Mouse (Mus musculus): ENCODE measurements around the gene Kdm6b. TPM values are rescaled to one million over a fixed set of nuclear protein-coding genes. Genes with fewer than 3 reads are reported as not detected.
A peak's percentile ranks its signal among the peaks of the same experiment; 100 is the strongest.

The Kdm6b gene
- polyA plus RNA-seq, 1 experiment from 2014 or later: 17.6 TPM

DNA sequence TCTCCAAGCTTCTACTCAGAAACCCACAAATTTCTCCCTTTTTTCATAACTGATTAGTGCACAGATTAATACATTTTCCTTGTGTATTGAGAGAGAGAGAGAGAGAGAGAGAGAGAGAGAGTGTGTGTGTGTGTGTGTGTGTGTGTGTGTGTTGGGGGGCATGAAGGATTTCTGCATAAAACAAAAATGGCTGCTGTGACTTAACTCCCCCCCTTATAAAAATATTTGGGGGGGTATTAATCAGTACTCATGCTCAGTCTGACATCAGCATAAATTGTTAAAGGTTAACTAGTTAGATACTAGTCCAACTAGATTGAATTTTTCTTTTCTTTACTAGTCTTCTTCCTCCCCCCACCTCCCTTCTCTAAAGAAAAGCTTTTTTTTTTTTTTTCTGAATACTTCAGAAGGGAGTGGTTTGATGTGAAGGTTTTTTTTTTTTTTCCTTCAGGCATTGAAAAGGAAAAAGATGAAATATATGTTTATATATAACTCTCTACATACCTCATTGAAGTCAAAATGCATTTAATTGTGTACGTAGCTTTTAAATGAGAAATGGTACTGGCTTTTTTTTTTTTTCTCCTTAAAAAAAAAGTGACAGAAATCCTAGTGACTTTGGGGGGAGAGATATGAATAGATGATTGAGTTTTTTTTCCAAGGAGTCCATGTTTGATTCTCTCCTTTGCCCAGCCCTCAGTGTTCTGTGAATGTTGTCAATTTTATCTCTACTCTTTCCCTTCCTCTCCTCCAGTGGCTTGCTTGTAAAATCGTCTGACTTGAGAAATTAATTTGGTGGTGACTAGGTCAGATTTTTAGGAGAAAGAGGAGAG is 43.3 kb downstream of the Kdm6b start:
- no peak for ATAC-seq
- H3K9me3 ChIP-seq (ENCODE audit: control insufficient read depth, low read length): no peaks in the 10 kb centered on the region
- H3K27me3 ChIP-seq (replicated peaks; ENCODE audit: control insufficient read depth, insufficient read depth, low read length): no peaks in the 10 kb centered on the region
- H3K9ac ChIP-seq (ENCODE audit: low read depth, low read length): peak overlapping the region; percentile 99
- 22% methylated on average over 2 of the region's 2 CpGs for WGBS
- H3K4me3 ChIP-seq (ENCODE audit: low read length): peak overlapping the region; percentile 81
- H3K4me1 ChIP-seq (ENCODE audit: control insufficient read depth, insufficient read depth, low read length): peaks cover 41% of the 10 kb centered on the region
- H3K4me2 ChIP-seq (ENCODE audit: low read depth, low read length): peak overlapping the region; percentile 95; the same call in 1 of the 2 replicates
- no peaks in the 10 kb centered on the region; the same call in 1 of the 2 replicates for H3K36me3 ChIP-seq (ENCODE audit: control insufficient read depth, insufficient read depth, low read length)
- H3K27ac ChIP-seq (ENCODE audit: low read length): peak overlapping the region; percentile 99

DNA sequence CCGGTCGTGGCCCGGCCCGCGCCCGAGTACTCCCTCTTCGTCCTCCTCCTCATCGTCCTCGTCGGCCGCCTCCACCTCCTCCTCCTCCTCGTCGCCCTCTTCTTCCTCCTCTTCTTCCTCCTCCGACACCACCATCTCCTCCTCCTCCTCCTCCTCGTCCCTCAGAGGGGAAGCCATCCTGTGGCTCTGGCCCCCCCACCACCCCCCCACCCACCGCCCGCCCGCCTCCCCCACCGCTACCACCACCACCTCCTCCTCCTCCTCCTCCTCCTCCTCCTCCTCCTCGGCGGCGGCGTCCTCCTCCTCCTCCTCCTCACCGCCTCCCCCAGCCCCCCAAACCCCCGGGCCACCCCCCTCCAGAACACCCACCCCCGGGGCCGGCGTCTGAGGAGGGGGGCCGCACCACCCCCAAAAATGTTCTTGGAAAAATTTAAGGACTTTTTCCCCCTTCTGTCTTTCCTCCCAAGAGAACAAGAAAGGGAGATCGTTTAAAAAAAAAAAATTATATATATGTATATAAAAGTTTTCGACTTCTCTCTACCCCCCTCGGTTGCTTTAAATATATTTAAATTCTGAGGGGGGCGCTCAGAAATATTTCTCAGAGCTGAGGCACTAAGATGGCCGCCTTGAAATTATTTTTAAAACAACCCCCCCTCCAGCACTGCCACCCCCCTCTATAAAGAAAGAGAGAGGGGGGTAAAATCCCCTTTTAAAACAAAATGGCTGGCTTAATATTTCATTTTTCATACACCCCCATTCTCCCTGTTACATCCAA is 44.1 kb downstream of the Kdm6b start, which contains the start of gene Chd3:
Gene Chd3 (minus strand): TSS at position 192 of the 775 bp plus-strand sequence.
- Histone ChIP-seq H3K36me3 (ENCODE audit: control insufficient read depth, insufficient read depth, low read length) (no peaks in the 10 kb centered on the region; the same call in 1 of the 2 replicates), H3K27ac (ENCODE audit: low read length) (peak within 1 kb of the TSS; percentile 99), H3K4me2 (ENCODE audit: low read depth, low read length) (peak within 1 kb of the TSS; percentile 95), H3K9me3 (ENCODE audit: control insufficient read depth, low read length) (no peaks in the 10 kb centered on the region), H3K9ac (ENCODE audit: low read depth, low read length) (peak within 1 kb of the TSS; percentile 99), H3K4me1 (ENCODE audit: control insufficient read depth, insufficient read depth, low read length) (peaks cover 49% of the 10 kb centered on the region), H3K27me3 (replicated peaks; ENCODE audit: control insufficient read depth, insufficient read depth, low read length) (no peaks in the 10 kb centered on the region), H3K4me3 (ENCODE audit: low read length) (peak within 1 kb of the TSS; percentile 81)
- WGBS: under 1% methylated on average over 20 of the region's 34 CpGs
- ATAC-seq: no peak

DNA sequence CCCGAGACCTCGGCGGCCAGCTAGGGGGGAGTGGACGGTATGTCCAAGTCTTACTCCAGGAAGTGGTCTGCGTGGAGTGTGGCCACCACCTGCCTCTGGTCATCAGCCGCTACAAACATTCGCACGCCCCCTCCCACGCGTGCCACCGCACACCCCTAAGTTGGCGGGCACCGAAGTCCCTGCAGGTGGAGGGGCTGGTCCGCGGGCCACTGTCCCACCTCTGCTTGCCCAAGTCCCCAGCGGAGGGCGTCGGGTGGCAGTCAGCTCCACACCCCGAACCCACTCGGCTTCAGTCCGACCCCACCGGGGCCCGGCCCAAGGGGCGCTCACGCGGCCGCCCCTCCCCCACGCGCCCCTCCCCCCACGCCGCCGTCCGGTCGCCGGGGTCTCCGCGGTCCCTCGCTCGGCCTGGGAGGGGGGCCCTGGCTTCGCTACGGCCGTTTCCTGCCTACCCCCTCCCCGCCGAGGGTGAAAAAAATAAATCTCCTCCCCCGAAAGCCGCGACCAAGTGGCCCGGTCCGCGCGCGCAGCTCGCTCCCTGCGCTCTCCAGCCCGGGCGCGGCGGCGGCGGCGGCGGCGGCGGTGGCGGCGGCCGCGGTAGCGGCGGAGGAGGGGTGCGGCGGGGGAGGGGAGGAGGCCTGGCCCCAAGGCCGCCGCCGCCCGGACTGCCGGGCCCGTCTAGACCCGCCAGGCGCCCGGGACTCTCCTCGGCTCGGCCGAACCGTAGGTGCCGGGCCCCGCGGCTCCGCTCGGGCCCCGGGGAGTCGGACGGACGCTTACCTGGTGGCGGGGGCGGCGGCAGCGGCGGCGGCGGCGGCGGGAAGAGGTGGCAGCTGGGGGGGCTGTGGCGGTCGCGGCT is 44.9 kb downstream of the Kdm6b start:
- no peak for ATAC-seq

DNA sequence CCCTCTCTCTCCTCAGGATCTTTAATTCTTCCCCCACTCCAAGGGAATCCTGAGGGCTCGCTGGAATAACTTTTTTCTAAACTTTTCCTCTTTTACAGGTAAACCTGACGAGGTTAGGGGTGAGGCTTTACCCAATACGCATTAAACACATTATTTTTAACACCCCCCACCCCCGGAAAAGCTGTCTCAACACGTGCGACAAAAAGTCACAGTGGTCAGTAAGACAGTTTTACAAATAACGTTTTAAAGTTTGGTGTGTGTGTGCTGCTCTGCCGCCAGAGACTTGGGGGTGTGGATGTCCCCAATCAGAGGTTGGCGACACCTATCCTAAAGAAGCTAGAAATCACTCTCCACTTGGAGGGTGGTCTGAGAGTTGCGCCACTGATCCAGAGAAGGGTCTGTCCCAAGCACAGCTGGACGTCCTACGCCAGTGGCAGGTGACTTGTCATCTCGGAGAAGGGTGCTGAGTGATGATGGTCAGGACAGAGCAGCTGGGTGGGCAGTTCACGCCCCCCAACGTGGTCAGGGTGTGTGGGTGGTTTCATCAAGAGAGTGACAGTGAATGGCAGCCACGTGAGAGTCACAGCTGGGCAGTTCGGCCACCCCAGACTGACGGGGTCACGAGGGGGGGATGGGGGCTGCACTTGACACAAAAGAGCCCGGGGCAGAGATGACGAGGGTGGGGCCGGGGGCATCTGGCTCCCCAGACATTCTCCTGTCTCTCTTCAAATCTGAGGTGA is 45.7 kb downstream of the Kdm6b start:
- Histone ChIP-seq H3K4me3 (ENCODE audit: low read length) (peak overlapping the region; percentile 81), H3K4me2 (ENCODE audit: low read depth, low read length) (peak overlapping the region; percentile 95), H3K9me3 (ENCODE audit: control insufficient read depth, low read length) (no peaks in the 10 kb centered on the region), H3K9ac (ENCODE audit: low read depth, low read length) (peak overlapping the region; percentile 99), H3K27me3 (replicated peaks; ENCODE audit: control insufficient read depth, insufficient read depth, low read length) (no peaks in the 10 kb centered on the region), H3K4me1 (ENCODE audit: control insufficient read depth, insufficient read depth, low read length) (peaks cover 51% of the 10 kb centered on the region), H3K27ac (ENCODE audit: low read length) (peak overlapping the region; percentile 99), H3K36me3 (ENCODE audit: control insufficient read depth, insufficient read depth, low read length) (peaks cover 6% of the 10 kb centered on the region; the same call in 1 of the 2 replicates)
- no peak for ATAC-seq
- WGBS: 2% methylated on average over 22 of the region's 22 CpGs

More for the DNA sequence above, 44.9 kb downstream of the Kdm6b start:
- H3K27me3 ChIP-seq (replicated peaks; ENCODE audit: control insufficient read depth, insufficient read depth, low read length): no peaks in the 10 kb centered on the region
- H3K9ac ChIP-seq (ENCODE audit: low read depth, low read length): peak overlapping the region; percentile 99
- H3K4me2 ChIP-seq (ENCODE audit: low read depth, low read length): peak overlapping the region; percentile 95
- H3K36me3 ChIP-seq (ENCODE audit: control insufficient read depth, insufficient read depth, low read length): peaks cover 1% of the 10 kb centered on the region
- H3K4me1 ChIP-seq (ENCODE audit: control insufficient read depth, insufficient read depth, low read length): peaks cover 57% of the 10 kb centered on the region
- H3K4me3 ChIP-seq (ENCODE audit: low read length): peak overlapping the region; percentile 81
- WGBS: under 1% methylated on average over 55 of the region's 106 CpGs
- H3K9me3 ChIP-seq (ENCODE audit: control insufficient read depth, low read length): no peaks in the 10 kb centered on the region
- peak overlapping the region; percentile 99 for H3K27ac ChIP-seq (ENCODE audit: low read length)

DNA sequence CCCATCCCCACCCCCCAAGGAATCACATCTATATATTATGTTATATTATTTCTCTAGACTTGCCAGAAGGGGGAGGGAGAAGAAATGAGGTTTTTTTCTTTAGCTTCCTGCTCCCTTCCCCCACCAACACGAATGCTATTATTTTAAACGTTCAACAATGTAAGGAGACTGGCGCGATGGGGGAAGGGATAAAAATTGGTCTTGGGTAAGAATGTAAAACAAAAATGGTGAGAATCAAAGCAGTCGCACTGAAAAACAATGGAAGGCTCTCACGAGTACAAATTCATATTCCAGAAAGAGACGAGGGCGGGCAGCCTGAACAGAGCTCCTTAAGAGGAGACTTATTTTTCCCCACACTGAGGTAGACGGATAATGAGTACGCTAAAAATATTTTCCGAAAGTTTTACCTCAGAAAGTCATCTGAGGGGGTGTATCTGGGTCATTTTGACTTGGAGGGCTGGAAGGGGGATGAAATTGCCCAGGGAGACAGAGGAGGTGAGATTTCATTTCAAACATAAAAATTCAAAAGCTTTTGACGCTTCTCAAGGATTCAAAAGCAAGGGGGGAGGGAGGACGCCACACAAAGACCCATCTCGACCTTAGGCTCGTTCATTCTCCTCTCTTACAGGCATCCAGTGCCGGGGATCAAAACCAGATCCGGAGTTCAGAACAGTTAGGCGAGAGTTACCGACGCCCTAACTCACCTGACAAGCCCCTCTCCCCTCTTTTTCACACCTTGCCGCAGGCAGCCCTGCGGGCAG is 46.4 kb downstream of the Kdm6b start:
- no peaks in the 10 kb centered on the region for H3K27me3 ChIP-seq (replicated peaks; ENCODE audit: control insufficient read depth, insufficient read depth, low read length)
- 0% methylated on average over 22 of the region's 22 CpGs for WGBS
- H3K9ac ChIP-seq (ENCODE audit: low read depth, low read length): peak overlapping the region; percentile 99
- peak overlapping the region; percentile 95 for H3K4me2 ChIP-seq (ENCODE audit: low read depth, low read length)
- H3K4me1 ChIP-seq (ENCODE audit: control insufficient read depth, insufficient read depth, low read length): peaks cover 44% of the 10 kb centered on the region
- H3K4me3 ChIP-seq (ENCODE audit: low read length): peak overlapping the region; percentile 81
- no peak for ATAC-seq
- H3K27ac ChIP-seq (ENCODE audit: low read length): peak overlapping the region; percentile 99
- H3K9me3 ChIP-seq (ENCODE audit: control insufficient read depth, low read length): no peaks in the 10 kb centered on the region
- H3K36me3 ChIP-seq (ENCODE audit: control insufficient read depth, insufficient read depth, low read length): peaks cover 6% of the 10 kb centered on the region; the same call in 1 of the 2 replicates

DNA sequence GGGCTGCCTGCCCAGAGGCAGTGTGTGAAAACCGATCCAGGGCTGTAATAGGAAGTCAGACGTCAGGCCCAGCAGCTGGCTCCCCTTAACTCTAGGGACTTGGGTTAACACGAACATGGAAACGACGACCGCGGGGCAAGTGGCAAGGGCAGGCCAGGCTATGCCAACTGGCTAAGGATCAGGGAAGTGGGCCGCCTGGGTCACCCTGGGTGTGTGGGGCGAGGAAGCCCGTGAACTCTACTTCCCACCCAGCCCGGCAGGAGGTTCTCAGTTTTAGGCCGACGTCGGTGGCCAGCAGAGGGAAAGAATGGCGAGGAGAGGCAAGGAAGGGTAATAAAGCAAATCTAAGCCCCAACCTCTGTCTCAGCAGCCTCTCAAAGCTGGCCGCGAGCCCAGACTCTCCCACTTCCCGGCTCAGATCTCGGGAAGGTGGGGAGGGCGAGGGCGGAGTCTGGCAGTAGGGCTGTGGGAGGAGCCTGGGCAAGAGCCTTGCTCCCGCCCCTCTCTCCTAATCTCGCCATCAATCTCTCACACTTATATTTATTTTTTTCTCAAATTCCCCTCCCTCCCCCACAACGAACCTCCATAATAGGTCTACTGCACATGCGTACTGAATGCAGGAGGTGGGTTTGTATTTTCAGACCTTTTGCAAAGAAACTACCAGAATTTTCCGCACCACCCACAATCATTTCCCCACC is 47.2 kb downstream of the Kdm6b start:
- Histone ChIP-seq H3K27ac (ENCODE audit: low read length) (peak overlapping the region; percentile 99), H3K4me1 (ENCODE audit: control insufficient read depth, insufficient read depth, low read length) (peaks cover 37% of the 10 kb centered on the region), H3K9me3 (ENCODE audit: control insufficient read depth, low read length) (no peaks in the 10 kb centered on the region), H3K4me2 (ENCODE audit: low read depth, low read length) (peak overlapping the region; percentile 95), H3K9ac (ENCODE audit: low read depth, low read length) (peak overlapping the region; percentile 72), H3K27me3 (replicated peaks; ENCODE audit: control insufficient read depth, insufficient read depth, low read length) (no peaks in the 10 kb centered on the region), H3K36me3 (ENCODE audit: control insufficient read depth, insufficient read depth, low read length) (peaks cover 11% of the 10 kb centered on the region), H3K4me3 (ENCODE audit: low read length) (peak overlapping the region; percentile 81)
- peak; percentile 80 for ATAC-seq
- 0% methylated on average over 26 of the region's 26 CpGs for WGBS

DNA sequence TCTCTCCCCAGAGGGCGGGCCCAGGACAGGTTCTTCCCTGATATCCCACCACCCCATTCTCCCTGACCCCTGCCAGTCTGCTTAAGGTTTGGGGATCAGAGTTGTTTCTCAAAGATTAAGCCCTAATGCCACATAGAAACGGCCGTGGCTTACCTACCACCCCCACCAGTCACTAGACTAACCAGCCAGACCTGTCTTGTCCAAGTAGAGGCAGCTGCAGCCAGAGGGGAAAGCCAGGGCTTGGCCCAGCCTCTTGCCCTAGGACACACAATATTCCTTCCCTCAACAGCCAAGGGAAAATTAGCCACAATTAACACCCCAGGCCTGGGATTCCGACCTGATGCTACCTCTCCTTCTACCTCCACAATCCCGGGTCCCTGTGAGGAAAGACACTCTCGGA is 47.8 kb downstream of the Kdm6b start:
- peaks cover 31% of the 10 kb centered on the region for H3K4me1 ChIP-seq (ENCODE audit: control insufficient read depth, insufficient read depth, low read length)
- ATAC-seq: peak; percentile 21; the same call in 1 of the 2 replicates
- peak overlapping the region; percentile 99 for H3K27ac ChIP-seq (ENCODE audit: low read length)
- H3K9me3 ChIP-seq (ENCODE audit: control insufficient read depth, low read length): no peaks in the 10 kb centered on the region
- peak overlapping the region; percentile 95 for H3K4me2 ChIP-seq (ENCODE audit: low read depth, low read length)
- peaks cover 16% of the 10 kb centered on the region for H3K36me3 ChIP-seq (ENCODE audit: control insufficient read depth, insufficient read depth, low read length)
- no peaks in the 10 kb centered on the region for H3K27me3 ChIP-seq (replicated peaks; ENCODE audit: control insufficient read depth, insufficient read depth, low read length)
- peak overlapping the region; percentile 72 for H3K9ac ChIP-seq (ENCODE audit: low read depth, low read length)
- peak overlapping the region; percentile 81 for H3K4me3 ChIP-seq (ENCODE audit: low read length)
- 16% methylated on average over 6 of the region's 6 CpGs for WGBS

Data from intestine, embryonic 16.5 days (tissue).